Mouse (Mus musculus): ENCODE results near the gene Nxpe3. TPM values are rescaled to one million over a fixed set of nuclear protein-coding genes. Genes with fewer than 3 reads are reported as not detected.

The Nxpe3 gene
- polyA plus RNA-seq, 1 experiment from 2014 or later = 0.47 TPM

GRCm38 (mm10) chr16:55924010-55924409, 28.9 kb upstream of the Nxpe3 start:
- no peak for TF ChIP-seq CTCF (IDR thresholded peaks at IDR 0.05)
- no peak for TF ChIP-seq EP300 (IDR thresholded peaks at IDR 0.05)
- Histone ChIP-seq H3K4me3 (ENCODE audit: low read depth, low read length) (no peak overlapping the region), H3K36me3 (ENCODE audit: insufficient read depth, low read length) (no peaks in the 10 kb centered on the region), H3K9ac (replicated peaks; ENCODE audit: low read depth) (no peak overlapping the region), H3K4me1 (ENCODE audit: insufficient read depth, low read depth, low read length) (no peaks in the 10 kb centered on the region), H3K4me2 (replicated peaks; ENCODE audit: low read depth, low read length) (no peak overlapping the region), H3K27me3 (replicated peaks; ENCODE audit: insufficient read depth, low read length) (no peaks in the 10 kb centered on the region), H3K27ac (ENCODE audit: low read length) (no peak overlapping the region), H3K9me3 (ENCODE audit: low read length) (no peaks in the 10 kb centered on the region)
- 90% methylated on average over 4 of the region's 4 CpGs for WGBS
- ATAC-seq = no peak
- DNase-seq (ENCODE audit: low spot score) = no peak

- Histone ChIP-seq H3K9ac (replicated peaks; ENCODE audit: low read depth) (no peak overlapping the region), H3K27me3 (replicated peaks; ENCODE audit: insufficient read depth, low read length) (no peaks in the 10 kb centered on the region), H3K4me2 (replicated peaks; ENCODE audit: low read depth, low read length) (no peak overlapping the region), H3K4me1 (ENCODE audit: insufficient read depth, low read depth, low read length) (no peaks in the 10 kb centered on the region), H3K9me3 (ENCODE audit: low read length) (no peaks in the 10 kb centered on the region), H3K36me3 (ENCODE audit: insufficient read depth, low read length) (no peaks in the 10 kb centered on the region), H3K4me3 (ENCODE audit: low read depth, low read length) (no peak overlapping the region), H3K27ac (ENCODE audit: low read length) (no peak overlapping the region)
- TF ChIP-seq CTCF (IDR thresholded peaks at IDR 0.05) (no peak), EP300 (IDR thresholded peaks at IDR 0.05) (no peak)
- WGBS = 89% methylated on average over 10 of the region's 10 CpGs
- no peak for DNase-seq (ENCODE audit: low spot score)
- no peak for ATAC-seq
Observed at GRCm38 (mm10) chr16:55922079-55922478, 27.0 kb upstream of the Nxpe3 start.

- no peaks in the 10 kb centered on the region for H3K27me3 ChIP-seq (replicated peaks; ENCODE audit: insufficient read depth, low read length)
- H3K9me3 ChIP-seq (ENCODE audit: low read length) = no peaks in the 10 kb centered on the region
- H3K9ac ChIP-seq (replicated peaks; ENCODE audit: low read depth) = no peak overlapping the region
- no peak overlapping the region for H3K4me2 ChIP-seq (replicated peaks; ENCODE audit: low read depth, low read length)
- H3K4me3 ChIP-seq (ENCODE audit: low read depth, low read length) = no peak overlapping the region
- no peaks in the 10 kb centered on the region for H3K4me1 ChIP-seq (ENCODE audit: insufficient read depth, low read depth, low read length)
- no peak for DNase-seq (ENCODE audit: low spot score)
- 93% methylated on average over 7 of the region's 7 CpGs for WGBS
- no peak overlapping the region for H3K27ac ChIP-seq (ENCODE audit: low read length)
- H3K36me3 ChIP-seq (ENCODE audit: insufficient read depth, low read length) = no peaks in the 10 kb centered on the region
- no peak for ATAC-seq
- TF ChIP-seq CTCF (IDR thresholded peaks at IDR 0.05) (no peak), EP300 (IDR thresholded peaks at IDR 0.05) (no peak)
Observed at GRCm38 (mm10) chr16:55914716-55915115, 19.6 kb upstream of the Nxpe3 start.

- no peaks in the 10 kb centered on the region for H3K36me3 ChIP-seq (ENCODE audit: insufficient read depth, low read length)
- TF ChIP-seq CTCF (IDR thresholded peaks at IDR 0.05) (no peak), EP300 (IDR thresholded peaks at IDR 0.05) (no peak)
- no peak overlapping the region for H3K4me3 ChIP-seq (ENCODE audit: low read depth, low read length)
- no peak for ATAC-seq
- no peaks in the 10 kb centered on the region for H3K9me3 ChIP-seq (ENCODE audit: low read length)
- H3K27me3 ChIP-seq (replicated peaks; ENCODE audit: insufficient read depth, low read length) = no peaks in the 10 kb centered on the region
- H3K4me2 ChIP-seq (replicated peaks; ENCODE audit: low read depth, low read length) = no peak overlapping the region
- 84% methylated on average over 10 of the region's 10 CpGs for WGBS
- H3K27ac ChIP-seq (ENCODE audit: low read length) = no peak overlapping the region
- H3K4me1 ChIP-seq (ENCODE audit: insufficient read depth, low read depth, low read length) = no peaks in the 10 kb centered on the region
- no peak overlapping the region for H3K9ac ChIP-seq (replicated peaks; ENCODE audit: low read depth)
- no peak for DNase-seq (ENCODE audit: low spot score)
Observed at GRCm38 (mm10) chr16:55910208-55910793, 15.2 kb upstream of the Nxpe3 start.

- H3K27me3 ChIP-seq (replicated peaks; ENCODE audit: insufficient read depth, low read length) = no peaks in the 10 kb centered on the region
- no peaks in the 10 kb centered on the region for H3K36me3 ChIP-seq (ENCODE audit: insufficient read depth, low read length)
Observed at GRCm38 (mm10) chr16:55906928-55907679, 12.0 kb upstream of the Nxpe3 start.

GRCm38 (mm10) chr16:55905370-55905769, 10.3 kb upstream of the Nxpe3 start:
- Histone ChIP-seq H3K27ac (ENCODE audit: low read length) (no peak overlapping the region), H3K4me3 (ENCODE audit: low read depth, low read length) (no peak overlapping the region), H3K9ac (replicated peaks; ENCODE audit: low read depth) (no peak overlapping the region), H3K9me3 (ENCODE audit: low read length) (no peaks in the 10 kb centered on the region), H3K36me3 (ENCODE audit: insufficient read depth, low read length) (no peaks in the 10 kb centered on the region), H3K4me2 (replicated peaks; ENCODE audit: low read depth, low read length) (no peak overlapping the region), H3K27me3 (replicated peaks; ENCODE audit: insufficient read depth, low read length) (no peaks in the 10 kb centered on the region), H3K4me1 (ENCODE audit: insufficient read depth, low read depth, low read length) (no peaks in the 10 kb centered on the region)
- no peak for TF ChIP-seq CTCF (IDR thresholded peaks at IDR 0.05)
- TF ChIP-seq EP300 (IDR thresholded peaks at IDR 0.05) = no peak
- WGBS = 87% methylated on average over 25 of the region's 25 CpGs
- ATAC-seq = no peak
- DNase-seq (ENCODE audit: low spot score) = no peak

More at GRCm38 (mm10) chr16:55906928-55907679, 12.0 kb upstream of the Nxpe3 start:
- ATAC-seq (no peak), DNase-seq (ENCODE audit: low spot score) (no peak)
- Histone ChIP-seq H3K4me1 (ENCODE audit: insufficient read depth, low read depth, low read length) (no peaks in the 10 kb centered on the region), H3K4me3 (ENCODE audit: low read depth, low read length) (no peak overlapping the region), H3K4me2 (replicated peaks; ENCODE audit: low read depth, low read length) (no peak overlapping the region), H3K27ac (ENCODE audit: low read length) (no peak overlapping the region), H3K9me3 (ENCODE audit: low read length) (no peaks in the 10 kb centered on the region), H3K9ac (replicated peaks; ENCODE audit: low read depth) (no peak overlapping the region)
- 84% methylated on average over 5 of the region's 5 CpGs for WGBS
- TF ChIP-seq EP300 (IDR thresholded peaks at IDR 0.05) (no peak), CTCF (IDR thresholded peaks at IDR 0.05) (no peak)

Measured in lung, postnatal 0 days (tissue).